Comparison of ENCODE assay signal across 8 mouse cellular contexts in the genomic region with DNA sequence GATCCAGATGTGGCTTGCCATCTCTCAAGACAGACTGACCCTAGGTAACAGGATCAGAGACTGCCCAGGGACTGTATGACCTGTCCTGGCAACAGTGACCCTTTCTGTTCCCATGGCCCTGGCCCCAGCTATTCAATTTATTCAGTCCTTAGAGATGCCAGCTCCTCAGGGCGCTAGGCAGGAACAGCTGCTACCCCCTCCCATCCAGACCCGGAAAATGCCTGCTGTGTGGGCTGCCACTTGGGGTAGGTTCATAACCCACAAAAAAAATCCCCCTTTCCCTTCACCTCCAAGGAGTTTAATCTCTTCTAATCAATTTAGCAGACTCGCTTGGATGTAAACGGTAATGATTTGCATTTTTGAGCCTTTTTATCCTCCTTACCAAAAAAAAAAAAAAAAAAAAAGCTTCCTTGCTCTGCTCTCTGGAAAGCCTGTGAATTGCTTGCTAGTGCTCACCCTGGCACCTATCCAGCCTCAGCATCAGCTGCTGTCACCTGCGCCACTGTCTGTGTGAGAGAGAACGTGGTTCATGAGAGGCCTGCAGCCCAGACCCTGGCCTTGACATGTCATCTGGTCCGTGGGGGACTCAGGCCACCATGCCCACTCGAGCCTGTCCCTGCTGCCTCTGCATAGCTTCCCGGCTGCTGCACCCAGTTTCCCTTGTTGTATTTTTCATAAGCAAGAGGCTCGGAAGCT. TPM values are rescaled to one million over a fixed set of nuclear protein-coding genes. Genes with fewer than 3 reads are reported as not detected.
DNase-seq lines count a peak whose midpoint lies in the region; ATAC-seq and TF ChIP-seq lines count a peak whose summit lies in the region.

No protein-coding gene starts in this region.

- no peak overlapping the region for H3K4me3 ChIP-seq in cerebellum, adult 2 months (replicated peaks; ENCODE audit: insufficient read depth, low read depth, low read length)
- no peak overlapping the region for H3K4me3 ChIP-seq in hindbrain, embryonic 10.5 days
- no peak overlapping the region for H3K4me3 ChIP-seq in midbrain, postnatal 0 days (ENCODE audit: low read depth, low read length)
- no peak overlapping the region for H3K4me3 ChIP-seq in thymus, adult 2 months (ENCODE audit: control insufficient read depth, insufficient read depth, low read length)

- intact Hi-C loops in left cerebral cortex, postnatal 14 days (cut with DNase I), result no loop called here

- no peak overlapping the region for H3K27ac ChIP-seq in cerebellum, adult 2 months (ENCODE audit: insufficient read depth, low read length)
- peak overlapping the region; percentile 80 for H3K27ac ChIP-seq in hindbrain, embryonic 10.5 days
- H3K27ac ChIP-seq in midbrain, postnatal 0 days (ENCODE audit: low read depth, low read length), result peak overlapping the region; percentile 18; the same call in 1 of the 2 replicates
- no peak overlapping the region for H3K27ac ChIP-seq in thymus, adult 2 months (ENCODE audit: control insufficient read depth, insufficient read depth, low read length)

- no peaks in the 10 kb centered on the region for H3K27me3 ChIP-seq in cerebellum, adult 2 months (ENCODE audit: control insufficient read depth, insufficient read depth, low read length)
- peaks cover 48% of the 10 kb centered on the region for H3K27me3 ChIP-seq in hindbrain, embryonic 10.5 days (ENCODE audit: insufficient read depth, poor library complexity, severe bottlenecking)
- H3K27me3 ChIP-seq in midbrain, postnatal 0 days (ENCODE audit: insufficient read depth, low read length), result no peaks in the 10 kb centered on the region
- no peaks in the 10 kb centered on the region for H3K27me3 ChIP-seq in thymus, adult 2 months (ENCODE audit: control insufficient read depth, insufficient read depth, low read length)

- DNase-seq in cerebellum, adult 2 months, result peak; percentile 52 to 63
- DNase-seq in cerebellum, adult 9-10 months, result no peak
- DNase-seq in left cerebral cortex, postnatal 14 days (ENCODE audit: low spot score in 2 of 2), result peak; percentile 55 to 60
- DNase-seq in left cerebral cortex, adult 11 months (ENCODE audit: low spot score), result no peak
- no peak for DNase-seq in hindbrain, embryonic 10.5 days (ENCODE audit: low spot score)
- no peak for DNase-seq in midbrain, postnatal 0 days (ENCODE audit: low spot score)
- no peak for DNase-seq in thymus, adult 2 months
- no peak for DNase-seq in thymus, postnatal 14 days

- no peaks in the 10 kb centered on the region for H3K9me3 ChIP-seq in hindbrain, embryonic 10.5 days
- no peaks in the 10 kb centered on the region for H3K9me3 ChIP-seq in midbrain, postnatal 0 days (ENCODE audit: low read length)

- 27% methylated on average over 10 of the region's 10 CpGs for WGBS in cerebellum, adult 2 months
- WGBS in hindbrain, embryonic 10.5 days, result 29% methylated on average over 10 of the region's 10 CpGs
- WGBS in midbrain, postnatal 0 days, result 12% methylated on average over 10 of the region's 10 CpGs
- WGBS in thymus, adult 2 months, result 43% methylated on average over 10 of the region's 10 CpGs

- no peak overlapping the region for H3K4me2 ChIP-seq in midbrain, postnatal 0 days (ENCODE audit: low read depth, low read length, poor library complexity, severe bottlenecking)

- peaks cover 6% of the 10 kb centered on the region; the same call in 1 of the 2 replicates for H3K36me3 ChIP-seq in hindbrain, embryonic 10.5 days
- no peaks in the 10 kb centered on the region; the same call in 1 of the 2 replicates for H3K36me3 ChIP-seq in midbrain, postnatal 0 days (ENCODE audit: insufficient read depth, low read length)
- no peaks in the 10 kb centered on the region for H3K36me3 ChIP-seq in thymus, adult 2 months (ENCODE audit: control insufficient read depth, insufficient read depth, low read length)

- TF ChIP-seq POLR2A in cerebellum, adult 2 months (IDR thresholded peaks at IDR 0.05; ENCODE audit: borderline replicate concordance, insufficient read depth, low read length), result no peak
- no peak for TF ChIP-seq POLR2A in thymus, adult 2 months (IDR thresholded peaks at IDR 0.05; ENCODE audit: control insufficient read depth, extremely low read depth, insufficient read depth, low read length, poor library complexity)

- H3K9ac ChIP-seq in midbrain, postnatal 0 days (replicated peaks; ENCODE audit: low read length, poor library complexity, severe bottlenecking), result 0 out of 2 replicates have a peak overlapping the region, but pooled peaks have one; percentile 19

- ATAC-seq in midbrain, postnatal 0 days (ENCODE audit: low FRiP score), result no peak

- peaks cover 32% of the 10 kb centered on the region for H3K4me1 ChIP-seq in cerebellum, adult 2 months (ENCODE audit: control insufficient read depth, insufficient read depth, low read length)
- H3K4me1 ChIP-seq in hindbrain, embryonic 10.5 days (replicated peaks), result peaks cover 82% of the 10 kb centered on the region
- peaks cover 25% of the 10 kb centered on the region for H3K4me1 ChIP-seq in midbrain, postnatal 0 days (ENCODE audit: insufficient read depth, low read length)
- H3K4me1 ChIP-seq in thymus, adult 2 months (replicated peaks; ENCODE audit: control insufficient read depth, insufficient read depth, low read length), result peaks cover 20% of the 10 kb centered on the region

- no peak for TF ChIP-seq CTCF in cerebellum, adult 2 months (IDR thresholded peaks at IDR 0.05; ENCODE audit: borderline replicate concordance, insufficient read depth, low read depth, low read length)
- no peak for TF ChIP-seq CTCF in midbrain, postnatal 0 days (IDR thresholded peaks at IDR 0.05)
- TF ChIP-seq CTCF in thymus, adult 2 months (IDR thresholded peaks at IDR 0.05; ENCODE audit: borderline replicate concordance, control insufficient read depth, extremely low read depth, insufficient read depth, low read length, poor library complexity), result no peak

RNA-seq across cellular contexts. Expression of a gene that starts 15.0 kb away (rescaled TPM):
- 5.4 and 6.2 TPM in 2 replicates for polyA plus RNA-seq in cerebellum, adult 2 months (2012; rRNA removed)
- total RNA-seq in left cerebral cortex, postnatal 14 days (2021), result 10 to 100 TPM; 33.0 to 35.2 TPM
- polyA plus RNA-seq in hindbrain, embryonic 10.5 days (2016; fragmentation: Nextera tagmentation; extraction: Ambion mirVana), result 3.1 and 4.0 TPM in 2 replicates
- total RNA-seq in midbrain, postnatal 0 days (2014; rRNA removed), result 9.9 and 11.4 TPM in 2 replicates
- polyA plus RNA-seq in midbrain, postnatal 0 days (2015; fragmentation: Nextera tagmentation; extraction: Ambion mirVana), result 9.8 and 11.9 TPM in 2 replicates
- 0.59 and 0.64 TPM in 2 replicates for polyA plus RNA-seq in thymus, adult 2 months (2012; rRNA removed)

RNA-seq across cellular contexts. Expression of a gene that starts 33.9 kb away (rescaled TPM):
- polyA plus RNA-seq in cerebellum, adult 2 months (2012; rRNA removed), result 30.8 and 33.8 TPM in 2 replicates
- total RNA-seq in left cerebral cortex, postnatal 14 days (2021), result 10 to 100 TPM in 1 of 2 experiments, 1 to 10 TPM in 1; 8.4 to 11.3 TPM
- polyA plus RNA-seq in hindbrain, embryonic 10.5 days (2016; fragmentation: Nextera tagmentation; extraction: Ambion mirVana), result 2.9 and 3.4 TPM in 2 replicates
- total RNA-seq in midbrain, postnatal 0 days (2014; rRNA removed), result 1.4 and 5.1 TPM in 2 replicates
- 5.9 and 6.2 TPM in 2 replicates for polyA plus RNA-seq in midbrain, postnatal 0 days (2015; fragmentation: Nextera tagmentation; extraction: Ambion mirVana)
- polyA plus RNA-seq in thymus, adult 2 months (2012; rRNA removed), result 37.5 and 49.3 TPM in 2 replicates

RNA-seq across cellular contexts. Expression of a gene that starts 50.8 kb away (rescaled TPM):
- polyA plus RNA-seq in cerebellum, adult 2 months (2012; rRNA removed), result 215 and 217 TPM in 2 replicates
- 100 to 1,000 TPM; 155 to 165 TPM for total RNA-seq in left cerebral cortex, postnatal 14 days (2021)
- polyA plus RNA-seq in hindbrain, embryonic 10.5 days (2016; fragmentation: Nextera tagmentation; extraction: Ambion mirVana), result 372 and 451 TPM in 2 replicates
- total RNA-seq in midbrain, postnatal 0 days (2014; rRNA removed), result 97.0 and 101 TPM in 2 replicates
- polyA plus RNA-seq in midbrain, postnatal 0 days (2015; fragmentation: Nextera tagmentation; extraction: Ambion mirVana), result 142 and 147 TPM in 2 replicates
- polyA plus RNA-seq in thymus, adult 2 months (2012; rRNA removed), result 87.4 and 89.5 TPM in 2 replicates

Comparison
In these comparisons a context has a peak if more than half of its experiments do, and no peak if none do; other contexts are left out.
1. DNase-seq: peak in cerebellum, adult 2 months (2 of 2) and left cerebral cortex, postnatal 14 days (2 of 2); none in cerebellum, adult 9-10 months (single experiment), left cerebral cortex, adult 11 months (single experiment), hindbrain, embryonic 10.5 days (single experiment), midbrain, postnatal 0 days (single experiment), thymus, adult 2 months (single experiment) and thymus, postnatal 14 days (single experiment).
2. H3K27ac ChIP-seq: peak in hindbrain, embryonic 10.5 days (single experiment) and midbrain, postnatal 0 days (single experiment); none in cerebellum, adult 2 months (single experiment) and thymus, adult 2 months (single experiment).